Mouse (Mus musculus): Measurements from ENCODE around the gene 4931428F04Rik. TPM values are rescaled to one million over a fixed set of nuclear protein-coding genes. Genes with fewer than 3 reads are reported as not detected.

Gene 4931428F04Rik
- polyA plus RNA-seq, 1 experiment from 2014 or later: 23.6 TPM

GRCm38 (mm10) chr8:105269075-105269458 lies 20.6 kb downstream of the 4931428F04Rik start:
- no peaks in the 10 kb centered on the region for H3K36me3 ChIP-seq (replicated peaks; ENCODE audit: control insufficient read depth, insufficient read depth, low read depth, low read length)

GRCm38 (mm10) chr8:105268342-105269074 lies 21.2 kb downstream of the 4931428F04Rik start:
- Histone ChIP-seq H3K36me3 (replicated peaks; ENCODE audit: control insufficient read depth, insufficient read depth, low read depth, low read length) (no peaks in the 10 kb centered on the region), H3K9me3 (replicated peaks; ENCODE audit: control insufficient read depth, low read length) (no peaks in the 10 kb centered on the region), H3K9ac (replicated peaks; ENCODE audit: low read length) (peak overlapping the region; percentile 29), H3K4me2 (ENCODE audit: low read depth, low read length) (peak overlapping the region; percentile 72), H3K4me3 (ENCODE audit: low read depth, low read length) (peak overlapping the region; percentile 41), H3K27me3 (ENCODE audit: control insufficient read depth, insufficient read depth, low read length) (peaks cover 84% of the 10 kb centered on the region), H3K4me1 (ENCODE audit: control insufficient read depth, insufficient read depth, low read length) (peaks cover 2% of the 10 kb centered on the region; the same call in 1 of the 2 replicates), H3K27ac (replicated peaks; ENCODE audit: low read depth, low read length) (no peak overlapping the region)
- ATAC-seq (replicated peaks; ENCODE audit: insufficient number of reproducible peaks, low FRiP score, low TSS enrichment, low read depth): peak; percentile 64
- DNase-seq (ENCODE audit: low spot score): peak; percentile 87
- WGBS: under 1% methylated on average over 65 of the region's 65 CpGs

More at GRCm38 (mm10) chr8:105269075-105269458, 20.6 kb downstream of the 4931428F04Rik start:
- Histone ChIP-seq H3K9ac (replicated peaks; ENCODE audit: low read length) (peak overlapping the region; percentile 29), H3K4me2 (ENCODE audit: low read depth, low read length) (peak overlapping the region; percentile 72), H3K27ac (replicated peaks; ENCODE audit: low read depth, low read length) (no peak overlapping the region), H3K27me3 (ENCODE audit: control insufficient read depth, insufficient read depth, low read length) (peaks cover 82% of the 10 kb centered on the region), H3K4me3 (ENCODE audit: low read depth, low read length) (peak overlapping the region; percentile 41), H3K4me1 (ENCODE audit: control insufficient read depth, insufficient read depth, low read length) (peaks cover 2% of the 10 kb centered on the region; the same call in 1 of the 2 replicates), H3K9me3 (replicated peaks; ENCODE audit: control insufficient read depth, low read length) (no peaks in the 10 kb centered on the region)
- DNase-seq (ENCODE audit: low spot score) (no peak), ATAC-seq (replicated peaks; ENCODE audit: insufficient number of reproducible peaks, low FRiP score, low TSS enrichment, low read depth) (no peak)
- under 1% methylated on average over 10 of the region's 10 CpGs for WGBS

GRCm38 (mm10) chr8:105266775-105267174 lies 22.9 kb downstream of the 4931428F04Rik start:
- no peak overlapping the region for H3K9ac ChIP-seq (replicated peaks; ENCODE audit: low read length)
- H3K4me3 ChIP-seq (ENCODE audit: low read depth, low read length): no peak overlapping the region
- peaks cover 2% of the 10 kb centered on the region; the same call in 1 of the 2 replicates for H3K4me1 ChIP-seq (ENCODE audit: control insufficient read depth, insufficient read depth, low read length)
- ATAC-seq (replicated peaks; ENCODE audit: insufficient number of reproducible peaks, low FRiP score, low TSS enrichment, low read depth): no peak
- 10% methylated on average over 13 of the region's 13 CpGs for WGBS
- no peaks in the 10 kb centered on the region for H3K36me3 ChIP-seq (replicated peaks; ENCODE audit: control insufficient read depth, insufficient read depth, low read depth, low read length)
- H3K27me3 ChIP-seq (ENCODE audit: control insufficient read depth, insufficient read depth, low read length): peaks cover 75% of the 10 kb centered on the region
- no peak overlapping the region for H3K27ac ChIP-seq (replicated peaks; ENCODE audit: low read depth, low read length)
- no peak overlapping the region for H3K4me2 ChIP-seq (ENCODE audit: low read depth, low read length)
- H3K9me3 ChIP-seq (replicated peaks; ENCODE audit: control insufficient read depth, low read length): no peaks in the 10 kb centered on the region
- no peak for DNase-seq (ENCODE audit: low spot score)

- H3K9me3 ChIP-seq (replicated peaks; ENCODE audit: control insufficient read depth, low read length): no peaks in the 10 kb centered on the region
- WGBS: 12% methylated on average over 10 of the region's 10 CpGs
- H3K27ac ChIP-seq (replicated peaks; ENCODE audit: low read depth, low read length): no peak overlapping the region
- peaks cover 2% of the 10 kb centered on the region; the same call in 1 of the 2 replicates for H3K4me1 ChIP-seq (ENCODE audit: control insufficient read depth, insufficient read depth, low read length)
- no peak for ATAC-seq (replicated peaks; ENCODE audit: insufficient number of reproducible peaks, low FRiP score, low TSS enrichment, low read depth)
- H3K4me2 ChIP-seq (ENCODE audit: low read depth, low read length): peak overlapping the region; percentile 87
- no peak for DNase-seq (ENCODE audit: low spot score)
- H3K9ac ChIP-seq (replicated peaks; ENCODE audit: low read length): no peak overlapping the region
- no peak overlapping the region for H3K4me3 ChIP-seq (ENCODE audit: low read depth, low read length)
- H3K27me3 ChIP-seq (ENCODE audit: control insufficient read depth, insufficient read depth, low read length): peaks cover 67% of the 10 kb centered on the region
- no peaks in the 10 kb centered on the region for H3K36me3 ChIP-seq (replicated peaks; ENCODE audit: control insufficient read depth, insufficient read depth, low read depth, low read length)
These were observed 24.5 kb downstream of the 4931428F04Rik start for GRCm38 (mm10) chr8:105265128-105265527.

- Histone ChIP-seq H3K4me1 (ENCODE audit: control insufficient read depth, insufficient read depth, low read length) (peaks cover 4% of the 10 kb centered on the region), H3K4me2 (ENCODE audit: low read depth, low read length) (peak within 1 kb of the TSS; percentile 87), H3K36me3 (replicated peaks; ENCODE audit: control insufficient read depth, insufficient read depth, low read depth, low read length) (no peaks in the 10 kb centered on the region), H3K27me3 (ENCODE audit: control insufficient read depth, insufficient read depth, low read length) (peaks cover 67% of the 10 kb centered on the region), H3K9me3 (replicated peaks; ENCODE audit: control insufficient read depth, low read length) (no peaks in the 10 kb centered on the region), H3K27ac (replicated peaks; ENCODE audit: low read depth, low read length) (no peak within 1 kb of the TSS), H3K9ac (replicated peaks; ENCODE audit: low read length) (peak within 1 kb of the TSS; percentile 60), H3K4me3 (ENCODE audit: low read depth, low read length) (peak within 1 kb of the TSS; percentile 67)
- DNase-seq (ENCODE audit: low spot score) (peak; percentile 72), ATAC-seq (replicated peaks; ENCODE audit: insufficient number of reproducible peaks, low FRiP score, low TSS enrichment, low read depth) (peak; percentile 53)
- WGBS: 1% methylated on average over 54 of the region's 54 CpGs
These were observed 25.4 kb downstream of the 4931428F04Rik start, which contains the start of the genes Tradd and Fbxl8 for GRCm38 (mm10) chr8:105264024-105264982. Gene Tradd, minus strand, starts transcription at chr8:105264609. Gene Fbxl8, plus strand, starts transcription at chr8:105264648.

GRCm38 (mm10) chr8:105263244-105263912 lies 26.3 kb downstream of the 4931428F04Rik start:
- H3K4me1 ChIP-seq (ENCODE audit: control insufficient read depth, insufficient read depth, low read length): peaks cover 4% of the 10 kb centered on the region
- peaks cover 66% of the 10 kb centered on the region for H3K27me3 ChIP-seq (ENCODE audit: control insufficient read depth, insufficient read depth, low read length)
- no peak overlapping the region for H3K27ac ChIP-seq (replicated peaks; ENCODE audit: low read depth, low read length)
- H3K36me3 ChIP-seq (replicated peaks; ENCODE audit: control insufficient read depth, insufficient read depth, low read depth, low read length): no peaks in the 10 kb centered on the region
- 40% methylated on average over 16 of the region's 16 CpGs for WGBS
- H3K4me2 ChIP-seq (ENCODE audit: low read depth, low read length): no peak overlapping the region
- ATAC-seq (replicated peaks; ENCODE audit: insufficient number of reproducible peaks, low FRiP score, low TSS enrichment, low read depth) (no peak), DNase-seq (ENCODE audit: low spot score) (no peak)
- H3K9me3 ChIP-seq (replicated peaks; ENCODE audit: control insufficient read depth, low read length): no peaks in the 10 kb centered on the region
- H3K9ac ChIP-seq (replicated peaks; ENCODE audit: low read length): no peak overlapping the region
- no peak overlapping the region for H3K4me3 ChIP-seq (ENCODE audit: low read depth, low read length)

GRCm38 (mm10) chr8:105261326-105261980 lies 28.2 kb downstream of the 4931428F04Rik start:
- no peak for DNase-seq (ENCODE audit: low spot score)
- H3K9ac ChIP-seq (replicated peaks; ENCODE audit: low read length): no peak overlapping the region
- H3K27me3 ChIP-seq (ENCODE audit: control insufficient read depth, insufficient read depth, low read length): peaks cover 53% of the 10 kb centered on the region
- H3K4me3 ChIP-seq (ENCODE audit: low read depth, low read length): no peak overlapping the region
- no peak overlapping the region for H3K27ac ChIP-seq (replicated peaks; ENCODE audit: low read depth, low read length)
- ATAC-seq (replicated peaks; ENCODE audit: insufficient number of reproducible peaks, low FRiP score, low TSS enrichment, low read depth): no peak
- no peak overlapping the region for H3K4me2 ChIP-seq (ENCODE audit: low read depth, low read length)
- 86% methylated on average over 12 of the region's 12 CpGs for WGBS
- H3K9me3 ChIP-seq (replicated peaks; ENCODE audit: control insufficient read depth, low read length): no peaks in the 10 kb centered on the region
- peaks cover 2% of the 10 kb centered on the region for H3K4me1 ChIP-seq (ENCODE audit: control insufficient read depth, insufficient read depth, low read length)
- no peaks in the 10 kb centered on the region for H3K36me3 ChIP-seq (replicated peaks; ENCODE audit: control insufficient read depth, insufficient read depth, low read depth, low read length)

Data from embryonic facial prominence, embryonic 11.5 days (tissue).